Mouse (Mus musculus) right cerebral cortex, postnatal 10 days (tissue): ENCODE measurements around the gene Crp.

ENCODE experiments used
- DNase-seq, 2 experiments: peaks; one replicate each; pipeline ENCODE4 v3.0.0; 2021; ENCODE audit warnings: low spot score in 2 of 2

The Crp gene

DNA sequence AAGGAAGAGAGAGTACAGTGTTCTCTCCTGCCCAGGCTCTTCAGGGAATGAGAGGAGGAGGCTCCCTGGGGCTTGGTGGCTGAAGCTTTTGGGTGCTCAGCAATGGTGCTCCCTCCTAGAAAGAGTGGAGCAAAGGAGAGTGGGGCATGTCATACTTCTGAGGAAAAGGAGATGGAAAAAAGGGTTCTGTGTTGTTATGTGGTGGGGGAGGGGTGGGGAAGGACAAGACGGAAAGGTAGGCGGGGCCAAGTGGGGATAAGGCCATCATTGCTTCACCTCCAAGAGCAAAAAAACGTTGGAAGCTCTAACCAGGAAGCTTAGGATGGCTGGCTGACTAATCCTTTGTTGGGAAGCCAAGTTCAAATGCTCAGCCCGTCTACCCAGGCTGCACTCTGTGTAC, 14.1 kb downstream of the Crp start:
- no peak for DNase-seq

DNA sequence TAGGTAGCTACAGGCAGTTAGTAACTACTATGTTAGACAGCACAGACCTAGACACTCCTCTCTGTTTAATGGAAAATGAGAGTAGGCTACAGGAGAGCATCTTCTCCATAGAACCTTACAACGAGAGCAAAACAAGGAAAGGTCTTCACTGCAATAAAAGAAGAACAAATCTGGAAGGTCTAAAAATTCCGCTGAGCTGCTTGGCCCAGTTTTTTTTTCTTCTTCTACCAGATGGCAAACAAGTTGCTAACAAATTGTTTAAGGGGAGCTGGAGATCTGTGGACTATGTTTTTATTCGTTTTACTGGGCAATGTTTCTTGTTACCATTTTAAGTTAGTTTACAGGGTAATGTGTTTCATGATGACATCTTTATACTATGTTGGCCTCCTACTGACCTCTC, 53.4 kb downstream of the Crp start:
- DNase-seq, result no peak

DNA sequence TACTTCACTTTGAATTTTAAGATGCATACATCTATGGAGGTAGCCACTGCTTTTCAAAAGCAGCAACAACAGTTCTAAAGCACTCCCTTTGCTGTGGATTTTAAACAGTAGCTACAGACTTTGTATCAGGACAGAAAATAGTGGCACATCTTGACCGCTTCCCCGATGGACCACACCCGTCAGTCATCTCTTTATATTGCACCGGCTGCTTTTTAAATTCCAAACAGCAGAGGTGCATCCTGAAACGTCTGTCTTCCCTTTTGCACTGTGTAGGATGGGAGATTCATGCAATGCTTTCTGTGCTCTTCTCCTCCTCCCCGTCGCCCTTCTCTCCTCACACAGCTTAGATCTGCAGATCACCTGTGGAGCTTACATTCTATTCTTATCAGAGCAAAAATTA, 57.3 kb downstream of the Crp start:
- DNase-seq, result no peak

DNA sequence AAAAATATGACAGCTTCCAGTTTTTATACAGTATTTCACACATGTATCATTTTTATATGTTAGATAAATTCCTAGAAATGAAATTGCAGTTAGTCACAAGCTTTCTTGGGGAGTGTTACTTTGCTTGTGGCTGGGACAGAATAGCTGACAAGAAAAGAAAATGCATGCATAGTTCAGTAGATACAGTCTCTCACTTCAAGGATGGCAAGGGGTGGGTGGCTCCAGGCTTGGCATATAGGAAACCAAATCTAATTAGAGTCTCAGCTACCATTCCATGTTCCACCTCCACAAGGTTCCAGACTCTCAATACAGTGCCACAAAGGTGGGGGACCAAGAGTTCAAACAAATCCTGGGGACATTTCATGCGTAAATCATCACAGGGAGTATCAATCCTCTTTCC, 61.7 kb downstream of the Crp start:
- no peak for DNase-seq

DNA sequence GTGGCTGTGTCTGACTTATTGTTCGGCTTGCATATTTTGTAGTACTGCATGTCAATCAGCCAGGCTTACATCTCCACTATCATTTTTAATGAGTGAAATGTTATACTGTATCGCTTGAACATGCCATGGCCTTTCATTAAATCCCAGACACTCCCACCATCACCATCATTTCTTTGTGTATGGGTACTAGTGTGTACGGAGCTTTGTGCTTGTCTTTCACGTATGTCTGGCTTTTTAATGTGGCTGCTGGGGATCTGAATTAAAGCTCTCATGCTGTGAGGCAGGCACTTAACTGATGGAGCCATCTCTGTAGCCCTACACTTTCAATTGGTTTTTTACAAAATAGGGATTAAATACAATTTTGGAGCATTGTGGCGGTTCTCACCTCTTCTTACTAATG, 81.3 kb downstream of the Crp start:
- no peak for DNase-seq

DNA sequence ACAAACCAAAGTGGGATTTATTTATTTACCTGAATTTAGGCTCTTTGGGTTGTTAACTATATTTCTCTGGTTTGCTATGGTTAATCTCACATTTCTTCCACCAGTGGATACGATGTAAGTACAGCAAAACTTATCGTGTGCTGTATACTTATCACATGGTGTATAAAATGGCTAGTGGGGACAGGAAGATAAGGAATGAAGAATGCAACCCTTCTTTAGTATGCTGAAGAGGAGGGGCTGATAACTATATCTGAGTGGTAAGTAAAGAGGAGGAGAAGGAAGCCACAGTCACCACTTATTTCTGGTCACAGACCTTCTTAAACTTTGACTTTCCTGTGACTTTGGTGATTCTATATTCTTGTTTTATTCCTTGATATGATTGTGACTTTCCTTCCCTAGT, 87.5 kb downstream of the Crp start:
- no peak for DNase-seq

DNA sequence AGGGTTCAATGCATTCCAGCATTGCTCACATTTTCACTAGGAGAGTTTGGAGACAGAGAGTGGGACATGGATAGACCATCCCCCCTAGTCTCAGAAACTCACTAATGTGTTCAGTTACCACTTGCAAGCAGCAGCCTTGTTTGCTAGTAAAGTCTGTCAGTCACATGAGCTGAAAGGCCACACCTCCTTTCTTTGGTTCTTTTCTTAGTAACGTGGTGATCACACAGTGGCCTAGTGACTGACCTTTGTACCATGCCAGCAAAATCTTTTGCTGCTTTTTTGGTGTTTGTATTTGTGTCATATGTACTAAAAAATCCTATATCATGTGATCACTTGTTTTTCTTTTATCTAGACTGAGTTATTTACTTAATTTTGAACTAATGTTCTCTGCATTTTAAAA, 88.0 kb downstream of the Crp start:
- DNase-seq, result no peak

DNA sequence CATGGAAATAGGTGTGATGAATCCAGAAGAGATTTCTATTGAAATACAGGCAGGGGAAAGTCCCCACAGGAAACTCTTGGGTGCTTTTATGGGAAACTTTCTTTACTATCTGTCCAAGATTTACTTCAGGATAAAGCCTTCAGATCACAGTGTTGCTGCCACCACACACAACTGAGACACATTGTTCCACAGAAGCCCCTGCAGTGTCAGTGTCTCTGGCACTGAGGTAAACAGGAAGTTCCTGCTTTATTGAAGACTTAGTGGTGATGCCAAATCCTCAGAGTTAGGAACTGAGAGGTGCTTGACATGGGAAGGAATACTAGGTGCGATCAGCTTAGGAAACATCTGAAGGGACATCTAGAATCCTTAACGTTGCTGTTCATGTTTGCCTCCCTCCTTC, 131.1 kb downstream of the Crp start:
- DNase-seq, result no peak

DNA sequence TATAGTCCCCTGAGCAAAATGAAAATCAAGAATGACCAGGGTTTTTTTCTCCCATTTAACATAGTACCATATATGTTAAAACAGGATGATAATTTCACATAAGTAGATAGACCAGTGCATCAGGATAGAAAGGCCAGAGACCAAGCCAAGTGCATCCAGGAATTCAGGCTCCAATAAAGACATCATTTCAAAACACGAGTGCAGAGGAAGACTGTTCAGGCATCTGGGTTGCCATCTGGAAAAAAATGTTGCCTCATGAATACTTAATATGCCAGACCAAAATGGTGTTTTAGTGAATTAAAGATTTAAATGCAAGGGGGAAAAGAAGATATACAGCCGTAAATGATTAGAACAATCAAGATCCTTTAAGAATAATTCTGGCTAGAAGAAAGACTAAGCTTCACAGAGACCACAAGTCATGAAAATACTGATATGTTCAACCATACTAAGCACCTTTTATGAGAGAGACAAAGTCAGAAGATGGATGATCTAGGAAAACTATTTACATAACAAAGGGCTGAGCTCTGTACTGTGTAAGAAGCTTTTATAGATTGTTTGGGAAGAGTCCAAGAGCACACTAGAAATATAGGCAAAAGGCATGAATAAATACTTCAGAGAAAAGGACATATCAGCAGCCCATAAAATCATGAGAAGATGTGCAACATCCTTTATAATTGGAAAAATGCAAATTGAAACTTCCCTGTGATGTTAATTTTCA, 149.3 kb downstream of the Crp start:
- DNase-seq, result no peak

DNA sequence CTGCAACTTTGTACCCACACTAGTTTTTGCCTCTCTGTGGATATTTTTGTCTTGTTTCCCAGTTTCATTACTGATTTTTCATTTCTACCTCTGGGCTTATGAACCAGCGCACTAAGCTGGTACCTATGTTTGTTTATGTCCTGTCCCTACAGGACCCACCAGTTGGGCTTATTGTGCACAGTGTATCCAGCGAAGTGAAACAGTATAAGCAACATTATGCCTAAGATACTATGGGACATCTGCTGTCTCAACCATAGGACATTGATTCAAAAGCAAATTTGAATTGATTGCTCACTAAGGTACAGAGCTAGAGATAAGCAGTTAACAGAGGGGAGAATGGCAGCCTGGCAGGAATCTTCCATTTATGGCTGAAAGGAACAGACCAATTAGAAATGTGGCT, 150.3 kb downstream of the Crp start:
- no peak for DNase-seq

DNA sequence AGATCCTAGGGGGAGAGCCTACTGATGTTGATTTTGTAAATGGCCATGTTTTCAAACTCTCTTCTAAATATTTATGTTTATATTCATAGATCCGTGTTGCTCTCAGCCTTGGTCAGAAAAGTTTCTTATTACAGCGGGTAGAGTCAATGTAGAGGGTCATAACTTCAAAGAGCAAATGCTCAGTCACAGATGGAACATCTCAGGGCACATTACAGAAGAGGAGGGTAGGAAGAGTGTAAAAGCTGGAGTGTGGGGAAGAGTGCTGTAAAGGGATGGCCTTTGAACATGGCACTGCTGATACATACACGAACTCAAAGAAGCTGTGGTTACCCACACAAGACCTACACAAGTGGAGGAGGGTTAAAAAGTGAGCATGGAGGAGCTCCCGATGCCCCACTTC, 177.4 kb downstream of the Crp start:
- DNase-seq, result no peak

DNA sequence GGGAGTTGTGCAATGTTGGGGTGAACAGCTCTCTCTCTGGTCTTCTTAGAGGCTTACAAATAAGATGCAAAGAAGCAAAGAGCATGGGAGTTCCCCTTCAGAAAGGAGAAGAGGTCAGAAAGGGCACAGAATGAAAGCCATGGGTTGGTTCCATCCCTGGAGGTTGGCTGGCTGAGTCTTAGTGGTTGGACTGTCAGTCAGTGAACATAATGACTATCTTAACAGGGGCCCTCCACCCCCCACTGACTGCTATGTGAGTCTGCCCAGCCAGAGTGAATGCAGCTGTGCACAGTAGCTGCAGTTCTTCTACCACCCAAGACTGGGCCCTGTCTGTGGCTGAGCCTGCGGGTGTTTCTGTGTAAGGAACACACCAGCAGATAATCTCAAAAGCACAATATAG, 178.8 kb downstream of the Crp start:
- DNase-seq, result peak in 1 of 2 experiments; percentile 20
